Mouse (Mus musculus): Measurements from ENCODE around the gene Igfbp4.

Gene Igfbp4

GRCm38 (mm10) chr11:99083516-99083915 lies 42.5 kb downstream of the Igfbp4 start:
- DNase-seq (ENCODE audit: low spot score) = no peak

GRCm38 (mm10) chr11:99084366-99084765 lies 43.3 kb downstream of the Igfbp4 start:
- DNase-seq (ENCODE audit: low spot score) = no peak

- no peak for DNase-seq (ENCODE audit: low spot score)
Measured at GRCm38 (mm10) chr11:99088486-99088885, 47.4 kb downstream of the Igfbp4 start.

- no peak for DNase-seq (ENCODE audit: low spot score)
Measured at GRCm38 (mm10) chr11:99089077-99089601, 48.1 kb downstream of the Igfbp4 start, which contains the start of gene Tns4. TSS of gene Tns4 (minus strand) at chr11:99089306.

- DNase-seq (ENCODE audit: low spot score) = no peak
Measured at GRCm38 (mm10) chr11:99090391-99090790, 49.3 kb downstream of the Igfbp4 start.

- DNase-seq (ENCODE audit: low spot score) = no peak
Measured at GRCm38 (mm10) chr11:99091666-99092065, 50.6 kb downstream of the Igfbp4 start.

GRCm38 (mm10) chr11:99093740-99094139 lies 52.7 kb downstream of the Igfbp4 start:
- no peak for DNase-seq (ENCODE audit: low spot score)

- DNase-seq (ENCODE audit: low spot score) = no peak
Measured at GRCm38 (mm10) chr11:99094911-99095676, 54.0 kb downstream of the Igfbp4 start.

GRCm38 (mm10) chr11:99095759-99096158 lies 54.7 kb downstream of the Igfbp4 start:
- DNase-seq (ENCODE audit: low spot score) = no peak

GRCm38 (mm10) chr11:99096417-99096816 lies 55.4 kb downstream of the Igfbp4 start:
- DNase-seq (ENCODE audit: low spot score) = no peak

GRCm38 (mm10) chr11:99096996-99097774 lies 56.1 kb downstream of the Igfbp4 start:
- DNase-seq (ENCODE audit: low spot score) = no peak

- no peak for DNase-seq (ENCODE audit: low spot score)
Measured at GRCm38 (mm10) chr11:99098924-99099323, 57.9 kb downstream of the Igfbp4 start.

GRCm38 (mm10) chr11:99099516-99099915 lies 58.5 kb downstream of the Igfbp4 start:
- DNase-seq (ENCODE audit: low spot score) = no peak

GRCm38 (mm10) chr11:99100215-99100614 lies 59.2 kb downstream of the Igfbp4 start:
- no peak for DNase-seq (ENCODE audit: low spot score)

- DNase-seq (ENCODE audit: low spot score) = no peak
Measured at GRCm38 (mm10) chr11:99101693-99102092, 60.6 kb downstream of the Igfbp4 start.

GRCm38 (mm10) chr11:99102575-99103270 lies 61.7 kb downstream of the Igfbp4 start:
- DNase-seq (ENCODE audit: low spot score) = no peak
